In genomic region chr15:84260123-84260822, GRCm38 (mm10) we compare ENCODE assay signal across 8 mouse cellular contexts. TPM values are rescaled to one million over a fixed set of nuclear protein-coding genes. Genes with fewer than 3 reads are reported as not detected.
A peak's percentile ranks its signal among the peaks of the same experiment; 100 is the strongest.
DNase-seq lines count a peak whose midpoint lies in the region; ATAC-seq and TF ChIP-seq lines count a peak whose summit lies in the region.

No protein-coding gene starts in this region.

- H3K27ac ChIP-seq in ES-Bruce4 (ENCODE audit: insufficient read depth, low read length), result no peak overlapping the region
- peak overlapping the region; percentile 82 for H3K27ac ChIP-seq in forebrain, embryonic 12.5 days
- H3K27ac ChIP-seq in hindbrain, embryonic 10.5 days, result 0 out of 2 replicates have a peak overlapping the region, but pooled peaks have one; percentile 17

- 20% methylated on average over 22 of the region's 22 CpGs for WGBS in forebrain, embryonic 12.5 days
- 32% methylated on average over 22 of the region's 22 CpGs for WGBS in hindbrain, embryonic 10.5 days

- H3K9ac ChIP-seq in ES-Bruce4 (ENCODE audit: low read depth, poor library complexity, severe bottlenecking), result no peak overlapping the region
- H3K9ac ChIP-seq in forebrain, embryonic 12.5 days, result no peak overlapping the region

- no peaks in the 10 kb centered on the region for H3K36me3 ChIP-seq in ES-Bruce4 (ENCODE audit: control insufficient read depth, insufficient read depth, low read length, poor library complexity, severe bottlenecking)
- no peaks in the 10 kb centered on the region for H3K36me3 ChIP-seq in forebrain, embryonic 12.5 days (replicated peaks)
- no peaks in the 10 kb centered on the region for H3K36me3 ChIP-seq in hindbrain, embryonic 10.5 days

- TF ChIP-seq POLR2A in ES-Bruce4 (IDR thresholded peaks at IDR 0.05; ENCODE audit: insufficient read depth, low read length), result no peak

- peak overlapping the region; percentile 40 for H3K4me2 ChIP-seq in forebrain, embryonic 12.5 days

- TF ChIP-seq EP300 in ES-Bruce4 (IDR thresholded peaks at IDR 0.05; ENCODE audit: insufficient read depth, low read depth, low read length), result no peak

- no peak overlapping the region for H3K4me3 ChIP-seq in ES-Bruce4 (ENCODE audit: low read depth, low read length)
- no peak overlapping the region for H3K4me3 ChIP-seq in forebrain, embryonic 12.5 days (replicated peaks)
- H3K4me3 ChIP-seq in hindbrain, embryonic 10.5 days, result no peak overlapping the region

- TF ChIP-seq CTCF in ES-Bruce4 (IDR thresholded peaks at IDR 0.05; ENCODE audit: low read depth, low read length), result peak; percentile 94

- no peaks in the 10 kb centered on the region for H3K27me3 ChIP-seq in ES-Bruce4 (ENCODE audit: control insufficient read depth, insufficient read depth, low read length, poor library complexity, severe bottlenecking)
- peaks cover 54% of the 10 kb centered on the region for H3K27me3 ChIP-seq in forebrain, embryonic 12.5 days
- H3K27me3 ChIP-seq in hindbrain, embryonic 10.5 days (ENCODE audit: insufficient read depth, poor library complexity, severe bottlenecking), result peaks cover 24% of the 10 kb centered on the region

- DNase-seq in c-Kit-negative CD71-positive TER-119-positive erythroid progenitor cells, embryonic 14.5 days (ENCODE audit: low read depth, low spot score), result peak; percentile 41
- DNase-seq in hindbrain, embryonic 10.5 days (ENCODE audit: low spot score), result peak; percentile 77
- peak; percentile 89 to 92 for DNase-seq in layer of hippocampus, postnatal 10 days (ENCODE audit: low spot score in 2 of 2)
- peak; percentile 52 for DNase-seq in lung, postnatal 25 days (ENCODE audit: low spot score)
- peak; percentile 94 for DNase-seq in retina, embryonic 14.5 days (ENCODE audit: low spot score)
- DNase-seq in thymus, postnatal 25 days, result peak; percentile 71

- peak; percentile 80 for ATAC-seq in forebrain, embryonic 12.5 days (ENCODE audit: low FRiP score)

- no peaks in the 10 kb centered on the region for H3K9me3 ChIP-seq in ES-Bruce4 (replicated peaks; ENCODE audit: control insufficient read depth, insufficient read depth, low read length, poor library complexity, severe bottlenecking)
- H3K9me3 ChIP-seq in forebrain, embryonic 12.5 days, result no peaks in the 10 kb centered on the region
- H3K9me3 ChIP-seq in hindbrain, embryonic 10.5 days, result no peaks in the 10 kb centered on the region

- H3K4me1 ChIP-seq in ES-Bruce4 (ENCODE audit: control insufficient read depth, insufficient read depth, low read length), result peaks cover 2% of the 10 kb centered on the region
- peaks cover 50% of the 10 kb centered on the region for H3K4me1 ChIP-seq in forebrain, embryonic 12.5 days
- peaks cover 71% of the 10 kb centered on the region for H3K4me1 ChIP-seq in hindbrain, embryonic 10.5 days (replicated peaks)

RNA-seq across cellular contexts. Expression of gene Parvb, which starts 28.4 kb away (rescaled TPM):
- 54.1 and 54.5 TPM in 2 replicates for polyA plus RNA-seq in ES-Bruce4 (2011; ENCODE audit: insufficient read depth, insufficient read length, low read depth, missing spikeins)
- polyA plus RNA-seq in forebrain, embryonic 12.5 days (2016; fragmentation: Nextera tagmentation; extraction: Ambion mirVana), result 2.0 and 2.4 TPM in 2 replicates
- 7.1 and 7.6 TPM in 2 replicates for polyA plus RNA-seq in hindbrain, embryonic 10.5 days (2016; fragmentation: Nextera tagmentation; extraction: Ambion mirVana)
- total RNA-seq in layer of hippocampus, postnatal 10 days (2021), result 10 to 100 TPM; 37.2 TPM

Comparison
In these comparisons a context has a peak if more than half of its experiments do, and no peak if none do; other contexts are left out.
1. DNase-seq: peak in every context shown above with its lines; median percentile 94 in retina, embryonic 14.5 days; 90 in layer of hippocampus, postnatal 10 days; 77 in hindbrain, embryonic 10.5 days; 71 in thymus, postnatal 25 days; 52 in lung, postnatal 25 days; 41 in c-Kit-negative CD71-positive TER-119-positive erythroid progenitor cells, embryonic 14.5 days.